Mouse (Mus musculus): ENCODE data around the gene Gab2. TPM values are rescaled to one million over a fixed set of nuclear protein-coding genes. Genes with fewer than 3 reads are reported as not detected.

The Gab2 gene
- total and polyA plus RNA-seq, 3 experiments: 0.12 to 0.50 (median 0.30) TPM

- TF ChIP-seq EP300 (IDR thresholded peaks at IDR 0.05; ENCODE audit: low read length) (0 out of 2 replicates have a peak, but pooled peaks have one; percentile 14), CTCF (conservative IDR thresholded peaks at IDR 0.05 in 1 of 2, IDR thresholded peaks at IDR 0.05 in 1 of 2; ENCODE audit: low read depth in 2 of 2, low read length in 2 of 2) (no peak), MXI1 (IDR thresholded peaks at IDR 0.05; ENCODE audit: low read depth, low read length) (no peak)
- Histone ChIP-seq H3K27me3 (replicated peaks) (no peaks in the 10 kb centered on the region), H3K79me2 (replicated peaks; ENCODE audit: control insufficient read depth, extremely low read depth, insufficient read depth, poor library complexity, severe bottlenecking) (no peaks in the 10 kb centered on the region), H3K4me1 (ENCODE audit: control insufficient read depth in 1 of 2, insufficient read depth in 2 of 2) (peaks cover 0 to 5% of the 10 kb centered on the region in 2 experiments; a peak in 1 of 4 replicates), H3K4me3 (replicated peaks in 1 of 3; ENCODE audit: low read depth in 2 of 3, low read length in 2 of 3, poor library complexity in 1 of 3) (peak overlapping the region in 1 of 3 experiments; percentile 24), H3K36me3 (replicated peaks in 1 of 2; ENCODE audit: control insufficient read depth in 1 of 2, insufficient read depth in 1 of 2, low read length in 1 of 2) (no peaks in the 10 kb centered on the region), H3K27ac (ENCODE audit: insufficient read depth, low read depth) (no peak overlapping the region), H3K9me3 (replicated peaks; ENCODE audit: low read length) (no peaks in the 10 kb centered on the region), H3K9ac (ENCODE audit: insufficient read depth, low read depth) (no peak overlapping the region), H3K4me2 (ENCODE audit: insufficient read depth, low read depth, poor library complexity, severe bottlenecking) (peak overlapping the region; percentile 1; the same call in 1 of the 2 replicates)
- dilution Hi-C loops (cut with MboI; ENCODE audit: extremely low pct_ligation_motif_present, extremely low pct_unique_long_range_greater_than_20kb, low sequenced_read_pairs): no loop called here
- in situ Hi-C loops (cut with MboI; ENCODE audit: low pct_ligation_motif_present, low pct_unique_long_range_greater_than_20kb, low sequenced_read_pairs): no loop called here
- no peak for DNase-seq (ENCODE audit: extremely low read depth)
Measured at GRCm38 (mm10) chr7:97108119-97108518, 26.7 kb downstream of the Gab2 start.

- H3K4me1 ChIP-seq (ENCODE audit: control insufficient read depth in 1 of 2, insufficient read depth in 2 of 2): no peaks in the 10 kb centered on the region
- no peak overlapping the region for H3K9ac ChIP-seq (ENCODE audit: insufficient read depth, low read depth)
- no peaks in the 10 kb centered on the region for H3K27me3 ChIP-seq (replicated peaks)
- H3K27ac ChIP-seq (ENCODE audit: insufficient read depth, low read depth): no peak overlapping the region
- no peaks in the 10 kb centered on the region for H3K36me3 ChIP-seq (replicated peaks in 1 of 2; ENCODE audit: control insufficient read depth in 1 of 2, insufficient read depth in 1 of 2, low read length in 1 of 2)
- DNase-seq (ENCODE audit: extremely low read depth): no peak
- dilution Hi-C loops (cut with MboI; ENCODE audit: extremely low pct_ligation_motif_present, extremely low pct_unique_long_range_greater_than_20kb, low sequenced_read_pairs): no loop called here
- no peak overlapping the region for H3K4me3 ChIP-seq (replicated peaks in 1 of 3; ENCODE audit: low read depth in 2 of 3, low read length in 2 of 3, poor library complexity in 1 of 3)
- no peaks in the 10 kb centered on the region for H3K9me3 ChIP-seq (replicated peaks; ENCODE audit: low read length)
- in situ Hi-C loops (cut with MboI; ENCODE audit: low pct_ligation_motif_present, low pct_unique_long_range_greater_than_20kb, low sequenced_read_pairs): no loop called here
- H3K4me2 ChIP-seq (ENCODE audit: insufficient read depth, low read depth, poor library complexity, severe bottlenecking): no peak overlapping the region
- no peaks in the 10 kb centered on the region for H3K79me2 ChIP-seq (replicated peaks; ENCODE audit: control insufficient read depth, extremely low read depth, insufficient read depth, poor library complexity, severe bottlenecking)
- no peak for TF ChIP-seq NELFE (IDR thresholded peaks at IDR 0.05; ENCODE audit: low read depth, low read length)
- TF ChIP-seq POLR2AphosphoS2 (IDR thresholded peaks at IDR 0.05; ENCODE audit: low read depth, low read length): no peak
- TF ChIP-seq ZC3H11A (IDR thresholded peaks at IDR 0.05; ENCODE audit: low read depth, low read length): no peak
- no peak for TF ChIP-seq MAFK (IDR thresholded peaks at IDR 0.05; ENCODE audit: insufficient replicate concordance, low read length)
- TF ChIP-seq CHD2 (IDR thresholded peaks at IDR 0.05; ENCODE audit: low read length): no peak
- no peak for TF ChIP-seq USF1 (IDR thresholded peaks at IDR 0.05; ENCODE audit: low read depth, low read length)
- no peak for TF ChIP-seq USF2 (conservative IDR thresholded peaks at IDR 0.05; ENCODE audit: low read depth, low read length)
- no peak for TF ChIP-seq MEF2A (IDR thresholded peaks at IDR 0.05; ENCODE audit: borderline replicate concordance, low read depth, low read length)
- no peak for TF ChIP-seq EP300 (IDR thresholded peaks at IDR 0.05; ENCODE audit: low read length)
- no peak for TF ChIP-seq MAZ (IDR thresholded peaks at IDR 0.05; ENCODE audit: low read depth, low read length)
- no peak for TF ChIP-seq BHLHE40 (IDR thresholded peaks at IDR 0.05; ENCODE audit: low read depth, low read length)
- TF ChIP-seq TBP (conservative IDR thresholded peaks at IDR 0.05; ENCODE audit: low read depth, low read length): no peak
- TF ChIP-seq JUN (IDR thresholded peaks at IDR 0.05; ENCODE audit: insufficient read depth, low read depth, low read length): no peak
- no peak for TF ChIP-seq JUND (conservative IDR thresholded peaks at IDR 0.05; ENCODE audit: low read depth, low read length)
- no peak for TF ChIP-seq SIN3A (IDR thresholded peaks at IDR 0.05; ENCODE audit: low read length)
- TF ChIP-seq KAT2A (IDR thresholded peaks at IDR 0.05; ENCODE audit: insufficient replicate concordance, low read length): no peak
- TF ChIP-seq E2F4 (IDR thresholded peaks at IDR 0.05; ENCODE audit: insufficient replicate concordance, low read depth, low read length): no peak
- no peak for TF ChIP-seq NRF1 (IDR thresholded peaks at IDR 0.05; ENCODE audit: low read depth, low read length)
- TF ChIP-seq ZNF384 (IDR thresholded peaks at IDR 0.05; ENCODE audit: low read depth, low read length): no peak
- no peak for TF ChIP-seq ZMIZ1 (IDR thresholded peaks at IDR 0.05; ENCODE audit: low read depth, low read length)
Measured at GRCm38 (mm10) chr7:97128949-97129348, 47.6 kb downstream of the Gab2 start.
